Mouse (Mus musculus): Measurements from ENCODE around the gene Rpf1. TPM values are rescaled to one million over a fixed set of nuclear protein-coding genes. Genes with fewer than 3 reads are reported as not detected.

Gene Rpf1
- total RNA-seq, 2 experiments from 2014 or later: 13.3 to 13.4 TPM

DNA sequence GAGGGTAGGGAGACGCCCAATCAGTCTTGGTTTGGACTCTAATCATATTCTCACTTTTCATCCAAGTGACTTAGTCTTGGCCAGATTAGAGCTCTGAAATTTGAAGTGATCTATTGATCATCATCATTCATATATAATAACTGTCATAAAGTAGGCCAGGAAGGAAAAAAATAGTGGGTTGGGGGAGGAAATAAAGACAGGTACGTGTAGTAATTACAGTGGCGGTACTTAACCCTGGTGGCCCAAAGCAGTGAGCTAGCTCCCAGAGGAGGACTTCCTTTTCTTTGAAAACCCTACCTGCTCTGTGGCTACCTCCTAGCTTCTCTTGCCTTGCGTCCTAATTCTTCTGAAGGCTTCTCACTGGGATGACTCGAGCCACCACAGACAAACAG is 20.4 kb downstream of the Rpf1 start:
- DNase-seq (ENCODE audit: low spot score): no peak

DNA sequence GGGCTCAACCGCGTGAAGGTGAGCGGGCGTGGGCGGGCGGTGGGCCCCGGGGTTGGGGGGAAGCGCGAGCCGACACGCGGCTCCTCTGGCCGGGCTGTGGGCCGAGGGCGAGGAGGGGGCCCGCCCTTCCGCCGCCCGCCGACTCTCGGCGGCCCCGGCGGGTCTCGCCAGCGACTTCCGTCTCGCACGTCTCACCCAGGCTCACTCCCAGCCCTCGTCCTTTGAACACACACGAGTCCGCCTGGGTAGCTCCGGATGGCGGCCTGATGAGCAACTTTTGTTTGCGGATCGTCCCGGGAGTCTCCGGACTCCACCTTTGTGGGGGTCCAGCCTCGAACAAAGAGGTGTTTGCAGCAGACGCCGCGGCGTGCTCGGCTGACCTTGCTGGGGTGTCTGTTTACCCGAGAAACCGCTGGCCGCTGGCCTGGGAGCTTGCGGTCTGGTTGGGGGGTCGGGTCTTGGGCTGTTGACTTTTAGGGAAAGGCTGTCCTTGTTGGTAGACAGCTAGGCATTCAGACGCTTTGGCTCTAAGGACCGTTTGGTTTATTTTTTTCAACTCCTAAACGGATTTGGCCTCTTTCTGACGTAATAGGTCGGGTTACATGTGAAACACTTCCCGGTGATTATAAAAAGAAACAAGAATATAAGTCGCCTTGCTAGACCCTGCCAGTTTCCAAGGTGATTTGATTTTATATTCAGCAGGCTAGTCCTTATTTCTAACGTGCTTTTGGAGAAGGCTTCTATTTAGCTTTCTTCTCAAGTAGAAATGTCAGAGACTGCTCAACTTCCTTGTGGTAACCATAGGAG is 21.0 kb downstream of the Rpf1 start:
- peak; percentile 48 for DNase-seq (ENCODE audit: low spot score)

DNA sequence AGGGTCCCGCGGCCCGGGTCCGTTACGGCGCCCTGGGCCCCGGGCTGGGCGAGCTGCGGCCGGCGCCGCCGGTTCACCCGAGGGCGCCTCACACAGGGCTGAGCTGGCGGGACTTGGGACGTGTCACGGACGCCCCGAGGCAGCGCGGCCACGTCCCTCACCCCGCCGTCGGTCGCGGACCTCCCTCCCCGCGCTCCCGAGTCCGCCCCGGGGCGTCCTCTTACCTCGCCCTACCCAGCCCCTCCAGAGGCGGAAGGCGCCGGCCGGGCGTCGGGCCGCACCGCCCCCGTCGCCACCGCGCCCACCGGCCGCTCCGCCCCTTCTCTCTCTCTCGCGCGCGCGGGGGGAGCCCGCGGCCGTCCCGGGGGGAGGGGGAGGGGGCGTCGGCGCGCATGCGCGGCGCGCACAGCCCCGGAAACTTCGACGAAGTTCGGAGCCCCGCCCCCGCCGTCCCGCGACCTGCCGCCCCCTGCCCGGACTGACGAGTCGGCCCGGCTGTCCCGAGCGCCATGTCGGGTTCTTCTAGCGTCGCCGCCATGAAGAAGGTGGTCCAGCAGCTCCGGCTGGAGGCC is 21.7 kb downstream of the Rpf1 start, which contains the start of the genes Spata1 and Gng5:
Gene Spata1, minus strand, starts transcription at position 323 of the 572 bp plus-strand sequence.
Gene Gng5, plus strand, starts transcription at position 377 of the 572 bp plus-strand sequence.
- peak; percentile 82 for DNase-seq (ENCODE audit: low spot score)

- no peak for DNase-seq (ENCODE audit: low spot score)
These were observed 22.2 kb downstream of the Rpf1 start for GRCm38 (mm10) chr3:146498989-146499388.

DNA sequence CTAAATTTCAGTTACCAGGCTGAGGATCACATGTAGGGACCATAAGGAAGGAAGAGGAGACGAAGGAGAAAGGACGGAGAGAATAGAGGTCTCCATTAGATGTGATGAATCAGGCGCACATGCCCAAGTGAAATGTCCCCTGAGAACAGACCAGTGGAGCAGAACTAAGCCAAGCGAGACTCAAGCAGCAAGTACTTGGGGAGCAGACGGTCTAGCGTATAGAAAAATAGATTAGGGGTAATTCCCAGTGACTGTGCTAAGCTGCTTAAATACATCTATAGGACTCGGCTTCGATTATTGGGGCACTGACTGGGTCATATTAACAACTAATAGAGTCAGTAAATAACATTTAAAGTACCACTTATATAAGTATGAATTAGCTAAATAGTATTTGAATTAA is 26.3 kb downstream of the Rpf1 start:
- no peak for DNase-seq (ENCODE audit: low spot score)

DNA sequence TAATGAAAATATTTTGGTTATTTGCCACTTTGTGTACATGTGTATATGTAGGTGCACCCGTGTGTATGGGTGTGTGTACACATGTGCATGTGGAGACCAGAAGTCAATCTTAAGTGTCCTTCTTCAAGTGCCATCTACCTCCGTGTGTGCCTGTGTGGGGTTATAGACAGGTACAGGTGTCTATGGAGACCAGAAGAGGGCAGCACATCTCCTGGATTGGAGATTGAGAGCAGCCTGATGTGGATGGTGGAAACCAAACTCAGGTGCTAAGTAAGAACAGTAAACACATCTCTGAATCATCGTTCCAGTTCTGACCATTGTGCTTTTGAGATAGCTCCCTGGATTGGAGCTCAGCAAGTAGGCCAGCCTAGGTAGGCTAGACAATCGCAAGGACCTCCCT is 34.8 kb downstream of the Rpf1 start:
- DNase-seq (ENCODE audit: low spot score): no peak

- no peak for DNase-seq (ENCODE audit: low spot score)
These were observed 39.2 kb downstream of the Rpf1 start for GRCm38 (mm10) chr3:146482044-146482443.

DNA sequence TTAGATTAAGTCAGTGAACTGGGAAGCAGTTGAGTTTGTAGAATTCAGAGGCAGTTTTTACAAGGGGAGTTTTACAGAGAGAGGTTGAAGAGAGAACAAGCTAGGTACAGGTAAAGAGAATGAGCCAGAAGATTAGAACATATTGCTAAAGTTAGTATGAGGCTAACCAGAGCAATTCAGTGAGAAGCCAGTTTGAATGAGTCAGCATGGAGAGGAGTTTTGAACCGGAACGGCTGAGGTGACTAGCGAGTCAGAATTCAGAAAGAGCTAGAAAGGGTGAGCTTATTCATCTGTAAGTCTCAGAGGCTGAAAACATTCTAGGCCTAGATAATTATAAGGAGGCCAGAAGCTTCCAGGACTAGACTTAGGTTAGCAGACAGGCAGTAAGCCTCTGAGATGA is 46.8 kb downstream of the Rpf1 start:
- no peak for DNase-seq (ENCODE audit: low spot score)

DNA sequence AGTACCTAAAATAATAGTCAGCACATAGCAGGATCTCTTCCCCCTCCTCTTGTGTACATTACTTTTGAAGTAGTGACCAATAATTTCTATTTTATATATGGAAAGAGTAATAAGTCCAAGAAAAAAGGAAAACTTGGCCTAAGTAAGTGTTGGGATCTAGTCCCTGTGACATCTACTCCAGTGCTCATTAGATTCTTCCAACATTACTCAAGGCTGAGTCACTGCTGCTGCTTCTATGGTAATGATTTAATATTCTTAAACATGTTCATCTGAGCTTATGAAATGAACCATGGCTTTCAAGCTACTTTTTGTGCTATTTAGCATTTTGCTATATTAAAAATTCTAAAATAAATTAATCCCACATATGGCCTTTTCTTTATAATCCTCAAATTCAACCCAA is 47.5 kb downstream of the Rpf1 start:
- no peak for DNase-seq (ENCODE audit: low spot score)

GRCm38 (mm10) chr3:146472657-146473056 is 48.6 kb downstream of the Rpf1 start:
- DNase-seq (ENCODE audit: low spot score): no peak

DNA sequence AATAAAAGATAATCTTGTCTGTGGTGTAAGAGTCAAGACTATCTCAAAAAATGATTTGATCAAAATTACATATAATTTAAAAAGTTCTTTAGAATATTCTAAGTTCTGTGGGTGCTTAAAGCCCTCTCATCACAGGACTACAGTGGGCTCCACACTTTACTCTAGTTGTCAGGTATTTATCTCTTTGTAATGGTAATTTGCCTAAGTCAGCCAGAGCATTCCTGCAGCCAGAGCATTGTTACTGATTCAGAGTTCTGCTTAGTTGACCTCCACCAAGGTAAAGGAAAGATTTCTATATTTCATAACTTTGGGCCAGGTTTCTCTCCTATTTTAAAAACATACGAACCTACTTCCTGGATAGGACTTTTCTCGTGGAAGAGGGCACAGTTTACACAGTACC is 52.0 kb downstream of the Rpf1 start:
- no peak for DNase-seq (ENCODE audit: low spot score)

DNA sequence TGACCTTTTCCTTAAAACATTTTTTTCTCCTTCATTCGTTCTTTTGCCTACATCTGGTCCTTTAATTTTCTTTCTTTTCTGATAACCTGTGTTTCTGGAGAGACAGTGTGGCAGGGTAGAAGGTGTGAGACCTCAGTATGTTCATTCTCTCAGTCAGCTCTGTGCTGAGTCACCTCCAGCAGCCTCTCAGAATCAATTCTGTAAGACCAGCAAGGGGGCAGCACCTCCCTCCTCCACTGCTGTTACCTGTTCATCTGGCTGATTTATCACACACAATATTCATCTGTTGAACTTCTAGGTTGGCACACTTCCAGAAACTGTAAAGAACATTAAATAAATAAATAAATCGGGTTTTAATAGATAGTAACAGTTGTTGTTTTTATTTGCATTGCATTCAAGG is 58.3 kb downstream of the Rpf1 start:
- no peak for DNase-seq (ENCODE audit: low spot score)

Other genes starting within 250 kb of the Rpf1 start
- gene Ssx2ip, start 116.8 kb downstream of the Rpf1 start, total RNA-seq (2021): 10 to 100 TPM; 26.8 to 30.2 TPM
- gene Ctbs, start 71.6 kb downstream of the Rpf1 start, total RNA-seq (2021): 1 to 10 TPM; 3.6 to 4.9 TPM
- gene Spata1, start 21.7 kb downstream of the Rpf1 start, total RNA-seq (2021): 1 to 10 TPM; 7.0 to 8.5 TPM
- 100 to 1,000 TPM; 468 to 538 TPM for gene Gng5, start 21.6 kb downstream of the Rpf1 start, total RNA-seq (2021)
- gene Uox, start 49.0 kb upstream of the Rpf1 start, total RNA-seq (2021): under 1 TPM in 1 of 2 experiments, not detected in 1; 0.45 TPM
- not detected for gene Dnase2b, start 94.2 kb upstream of the Rpf1 start, total RNA-seq (2021)
- gene 4930503B20Rik, start 129.9 kb upstream of the Rpf1 start, total RNA-seq (2021): not detected
- gene Samd13, start 164.2 kb upstream of the Rpf1 start, total RNA-seq (2021): under 1 TPM; 0.64 to 0.95 TPM